Mouse (Mus musculus): ENCODE data around the gene Nlrp6.

DNA sequence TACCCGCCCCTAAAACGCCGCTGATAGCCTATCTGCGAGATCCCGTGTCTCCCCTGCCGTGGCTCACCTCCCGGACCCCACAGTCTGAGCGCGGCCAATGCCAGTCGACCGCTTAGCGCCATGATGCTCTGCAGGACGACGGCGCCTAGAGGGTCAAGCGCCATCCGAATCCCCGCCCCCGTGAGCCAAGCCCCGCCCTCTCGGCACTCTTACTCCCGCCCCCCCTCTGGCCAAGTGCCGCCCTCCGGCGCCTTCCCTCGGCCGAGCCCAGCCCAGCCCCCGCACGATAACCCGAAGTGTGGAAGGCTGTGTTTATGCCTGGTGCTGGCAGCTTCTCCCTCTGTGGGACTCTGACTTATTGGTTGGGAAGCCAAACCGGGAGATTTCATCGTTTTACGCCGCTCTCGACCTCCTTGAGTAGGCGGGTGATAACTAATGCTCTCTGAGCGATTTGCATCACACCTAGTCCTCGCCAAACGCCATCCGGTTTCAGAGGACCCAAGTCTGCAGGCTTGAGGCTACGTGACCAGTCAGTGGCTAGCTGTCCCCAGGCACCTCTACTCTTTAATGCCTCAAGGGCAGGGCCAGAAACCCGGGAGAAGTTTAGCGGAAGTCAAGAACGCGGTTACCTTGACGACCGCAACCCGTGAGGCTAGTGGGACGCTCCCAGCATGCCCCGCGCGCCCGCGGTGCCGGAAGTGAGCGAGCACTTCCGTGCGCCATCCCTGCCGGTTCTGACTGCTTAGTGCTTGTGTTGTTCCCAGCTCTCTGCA lies 38.8 kb upstream of the Nlrp6 start, which contains the start of the genes Psmd13 and Sirt3:
- TF ChIP-seq CTCF (IDR thresholded peaks at IDR 0.05; ENCODE audit: low read depth) = no peak
- TF ChIP-seq EP300 (IDR thresholded peaks at IDR 0.05; ENCODE audit: low read depth) = no peak
